Mouse (Mus musculus): ENCODE measurements at regions not wholly inside any gene's neighbourhood (a gene's known extent, or its start where the extent isn't known, plus 50 kb on each side); places are given as distances from the start of the nearest gene placed in this dataset.

DNA sequence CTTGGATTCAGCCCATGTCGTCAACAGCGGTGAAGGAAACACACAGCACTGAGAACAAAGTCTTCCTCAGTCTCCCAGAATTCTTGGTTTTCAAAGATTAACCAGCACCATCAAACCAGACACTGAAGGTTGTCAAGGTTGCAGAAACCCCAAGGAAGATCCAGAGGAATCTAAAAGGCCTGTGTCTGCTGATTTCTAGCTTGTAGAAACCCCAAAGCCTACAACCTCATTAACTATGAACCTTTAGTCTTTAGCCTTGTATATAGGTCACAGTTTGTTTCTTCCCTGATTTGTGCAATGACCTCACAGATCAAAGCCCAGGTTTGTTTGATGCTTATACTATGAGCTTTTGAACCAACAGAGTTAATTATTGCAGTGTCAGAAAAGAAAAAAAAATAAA, 497.1 kb upstream of the Tnp1 start:
- ATAC-seq: no peak
- Histone ChIP-seq H3K4me1 (ENCODE audit: control insufficient read depth, insufficient read depth, low read length) (no peaks in the 10 kb centered on the region), H3K9ac (ENCODE audit: low read depth, low read length) (no peak overlapping the region), H3K4me3 (ENCODE audit: low read depth, low read length) (no peak overlapping the region), H3K27ac (ENCODE audit: low read length) (no peak overlapping the region), H3K4me2 (ENCODE audit: low read length) (no peak overlapping the region), H3K27me3 (ENCODE audit: control insufficient read depth, insufficient read depth, low read depth, low read length) (no peaks in the 10 kb centered on the region), H3K9me3 (replicated peaks; ENCODE audit: control insufficient read depth, low read length, poor library complexity, severe bottlenecking) (no peaks in the 10 kb centered on the region), H3K36me3 (ENCODE audit: control insufficient read depth, insufficient read depth, low read length) (no peaks in the 10 kb centered on the region)
- 94% methylated on average over 2 of the region's 2 CpGs for WGBS

DNA sequence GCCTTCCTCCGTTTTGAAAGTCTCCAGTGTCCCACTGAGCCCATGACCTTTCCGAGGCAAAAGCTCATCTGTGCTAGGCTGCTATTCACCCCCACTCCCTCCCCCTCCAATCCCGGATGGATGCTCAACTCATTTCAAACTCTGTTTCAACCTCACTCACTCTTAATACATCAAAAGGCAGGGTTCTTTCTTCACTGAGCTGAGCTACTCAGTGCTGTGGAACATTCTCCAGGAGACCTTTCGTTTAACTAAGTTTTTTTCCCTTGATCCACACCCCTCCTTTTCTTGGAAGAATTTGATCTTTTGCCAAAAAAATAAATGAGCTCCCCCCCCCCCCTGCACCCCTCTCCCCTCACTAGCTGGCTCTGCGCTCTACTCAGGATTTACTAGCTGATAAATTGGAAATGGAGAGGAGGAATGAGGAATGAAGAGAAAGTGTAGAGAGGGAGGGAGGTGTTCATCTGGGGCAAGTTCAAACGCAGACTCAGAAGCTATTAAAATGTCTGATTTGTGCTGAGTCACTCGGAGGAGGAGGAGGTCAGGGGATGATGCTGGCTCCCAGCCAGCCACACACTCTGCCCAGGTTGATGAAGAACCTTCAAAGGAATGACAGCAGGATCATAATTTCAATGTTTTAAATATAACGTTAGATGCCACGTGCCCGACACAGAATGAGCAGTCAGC, 491.5 kb upstream of the Tnp1 start:
- Histone ChIP-seq H3K9ac (ENCODE audit: low read depth, low read length) (no peak overlapping the region), H3K4me3 (ENCODE audit: low read depth, low read length) (no peak overlapping the region), H3K27me3 (ENCODE audit: control insufficient read depth, insufficient read depth, low read depth, low read length) (no peaks in the 10 kb centered on the region), H3K4me1 (ENCODE audit: control insufficient read depth, insufficient read depth, low read length) (no peaks in the 10 kb centered on the region), H3K36me3 (ENCODE audit: control insufficient read depth, insufficient read depth, low read length) (no peaks in the 10 kb centered on the region), H3K9me3 (replicated peaks; ENCODE audit: control insufficient read depth, low read length, poor library complexity, severe bottlenecking) (no peaks in the 10 kb centered on the region), H3K4me2 (ENCODE audit: low read length) (no peak overlapping the region), H3K27ac (ENCODE audit: low read length) (no peak overlapping the region)
- 59% methylated on average over 10 of the region's 10 CpGs for WGBS
- no peak for ATAC-seq

DNA sequence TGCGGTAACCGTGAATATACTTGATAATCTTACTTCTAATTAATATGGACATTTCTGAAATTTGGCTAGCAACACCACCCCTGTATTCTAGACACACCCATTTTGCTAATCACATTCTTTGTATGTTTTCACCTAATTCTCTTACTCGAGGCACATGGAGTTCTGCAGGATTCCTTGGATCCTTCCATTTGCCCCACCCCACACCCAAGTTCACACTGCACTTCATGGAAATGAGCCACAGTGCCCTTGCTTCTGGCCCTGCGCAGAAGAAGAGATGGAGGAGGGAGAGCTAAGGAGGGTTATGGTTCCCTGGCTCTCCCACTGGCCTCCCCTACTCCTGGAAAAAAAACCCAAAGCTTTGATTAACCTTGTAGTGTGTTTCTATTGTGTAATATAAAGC, 487.9 kb upstream of the Tnp1 start:
- Histone ChIP-seq H3K27ac (ENCODE audit: low read length) (no peak overlapping the region), H3K27me3 (ENCODE audit: control insufficient read depth, insufficient read depth, low read depth, low read length) (no peaks in the 10 kb centered on the region), H3K4me1 (ENCODE audit: control insufficient read depth, insufficient read depth, low read length) (no peaks in the 10 kb centered on the region), H3K9ac (ENCODE audit: low read depth, low read length) (no peak overlapping the region), H3K36me3 (ENCODE audit: control insufficient read depth, insufficient read depth, low read length) (no peaks in the 10 kb centered on the region), H3K4me2 (ENCODE audit: low read length) (no peak overlapping the region), H3K9me3 (replicated peaks; ENCODE audit: control insufficient read depth, low read length, poor library complexity, severe bottlenecking) (no peaks in the 10 kb centered on the region), H3K4me3 (ENCODE audit: low read depth, low read length) (no peak overlapping the region)
- no peak for ATAC-seq
- WGBS: 86% methylated on average over 4 of the region's 4 CpGs

DNA sequence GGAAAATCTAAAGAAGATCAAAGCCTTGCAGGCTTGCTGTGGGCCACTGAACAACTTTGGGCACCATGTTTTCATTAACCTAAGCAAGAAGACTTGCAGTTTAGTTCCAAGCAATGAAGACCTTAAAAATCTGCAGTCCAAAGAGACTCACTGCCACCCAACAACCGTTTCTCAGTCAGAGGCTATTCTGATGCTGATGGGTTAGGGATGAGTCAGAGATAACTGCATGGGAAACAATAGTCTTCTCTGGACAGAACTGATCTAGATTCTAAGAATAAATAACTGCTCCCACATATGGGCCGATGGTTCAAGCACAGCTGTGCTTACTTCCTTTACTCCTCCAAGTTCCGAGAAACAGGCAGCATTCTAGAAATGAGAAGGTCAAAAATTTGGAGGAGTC, 485.0 kb upstream of the Tnp1 start:
- Histone ChIP-seq H3K36me3 (ENCODE audit: control insufficient read depth, insufficient read depth, low read length) (no peaks in the 10 kb centered on the region), H3K9ac (ENCODE audit: low read depth, low read length) (no peak overlapping the region), H3K4me1 (ENCODE audit: control insufficient read depth, insufficient read depth, low read length) (no peaks in the 10 kb centered on the region), H3K9me3 (replicated peaks; ENCODE audit: control insufficient read depth, low read length, poor library complexity, severe bottlenecking) (no peaks in the 10 kb centered on the region), H3K27me3 (ENCODE audit: control insufficient read depth, insufficient read depth, low read depth, low read length) (no peaks in the 10 kb centered on the region), H3K4me3 (ENCODE audit: low read depth, low read length) (no peak overlapping the region), H3K4me2 (ENCODE audit: low read length) (no peak overlapping the region), H3K27ac (ENCODE audit: low read length) (no peak overlapping the region)
- no peak for ATAC-seq
- 53% methylated on average over 3 of the region's 3 CpGs for WGBS

DNA sequence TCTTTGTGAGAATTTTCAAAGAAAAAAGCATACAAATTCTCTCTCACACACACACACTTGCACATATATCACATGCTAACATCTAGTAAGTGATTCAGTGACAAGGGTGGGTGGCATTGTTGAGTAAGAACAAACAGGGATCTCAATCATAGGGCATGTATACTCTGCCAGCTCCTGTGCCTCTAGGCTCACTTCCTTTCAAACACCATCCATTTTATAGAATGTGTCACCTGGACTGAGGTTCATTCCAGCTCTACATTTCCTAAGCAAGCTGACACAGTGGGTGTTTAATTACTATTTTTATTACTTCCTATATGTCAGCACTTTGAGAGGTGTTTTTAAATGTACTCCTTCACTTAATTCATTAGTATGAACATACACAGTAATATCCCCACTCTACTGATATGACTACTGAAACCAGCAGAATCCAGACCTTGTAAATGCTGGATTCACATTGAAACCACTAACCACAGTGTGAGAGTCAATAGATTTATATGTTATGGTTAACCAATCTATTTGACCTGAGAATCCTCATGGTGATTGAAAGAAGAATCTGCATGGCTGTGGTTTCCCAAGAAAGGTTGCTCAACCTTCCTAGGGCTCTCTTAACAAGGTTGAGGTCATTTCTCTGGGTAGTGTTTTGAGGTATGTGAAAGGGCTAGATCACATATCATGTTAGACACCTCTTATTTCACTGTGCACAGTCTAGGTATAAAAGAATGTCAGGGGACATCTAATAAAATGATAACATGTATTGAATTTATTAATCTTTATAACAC, 480.5 kb upstream of the Tnp1 start:
- no peaks in the 10 kb centered on the region for H3K36me3 ChIP-seq (ENCODE audit: control insufficient read depth, insufficient read depth, low read length)
- H3K9ac ChIP-seq (ENCODE audit: low read depth, low read length): no peak overlapping the region
- no peaks in the 10 kb centered on the region for H3K4me1 ChIP-seq (ENCODE audit: control insufficient read depth, insufficient read depth, low read length)
- H3K4me3 ChIP-seq (ENCODE audit: low read depth, low read length): no peak overlapping the region
- ATAC-seq: no peak
- no peak overlapping the region for H3K27ac ChIP-seq (ENCODE audit: low read length)
- H3K4me2 ChIP-seq (ENCODE audit: low read length): no peak overlapping the region
- no peaks in the 10 kb centered on the region for H3K27me3 ChIP-seq (ENCODE audit: control insufficient read depth, insufficient read depth, low read depth, low read length)
- no peaks in the 10 kb centered on the region for H3K9me3 ChIP-seq (replicated peaks; ENCODE audit: control insufficient read depth, low read length, poor library complexity, severe bottlenecking)

DNA sequence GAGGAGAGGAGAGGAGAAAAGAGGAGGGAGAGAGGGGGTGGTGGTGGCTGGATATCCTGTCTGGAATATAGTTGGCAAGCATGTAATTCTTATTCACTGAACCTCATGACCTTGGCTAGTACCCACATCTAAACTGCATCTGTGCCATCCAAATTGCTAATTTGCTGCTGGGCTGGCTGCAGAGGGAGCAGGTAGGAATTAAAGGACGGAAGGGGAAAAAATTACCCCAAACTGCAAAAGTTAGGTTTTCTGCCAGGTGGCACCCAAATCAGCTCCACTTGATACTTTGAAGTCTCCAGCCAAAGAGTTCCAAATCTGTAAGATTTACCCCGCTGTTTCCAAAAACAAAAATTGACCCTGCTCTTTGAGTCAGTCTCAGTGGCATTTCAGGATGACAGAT, 466.2 kb upstream of the Tnp1 start:
- Histone ChIP-seq H3K4me2 (ENCODE audit: low read length) (no peak overlapping the region), H3K9me3 (replicated peaks; ENCODE audit: control insufficient read depth, low read length, poor library complexity, severe bottlenecking) (no peaks in the 10 kb centered on the region), H3K27me3 (ENCODE audit: control insufficient read depth, insufficient read depth, low read depth, low read length) (no peaks in the 10 kb centered on the region), H3K4me1 (ENCODE audit: control insufficient read depth, insufficient read depth, low read length) (no peaks in the 10 kb centered on the region), H3K27ac (ENCODE audit: low read length) (no peak overlapping the region), H3K9ac (ENCODE audit: low read depth, low read length) (no peak overlapping the region), H3K4me3 (ENCODE audit: low read depth, low read length) (no peak overlapping the region), H3K36me3 (ENCODE audit: control insufficient read depth, insufficient read depth, low read length) (no peaks in the 10 kb centered on the region)
- ATAC-seq: no peak
- WGBS: 81% methylated on average over 2 of the region's 2 CpGs

DNA sequence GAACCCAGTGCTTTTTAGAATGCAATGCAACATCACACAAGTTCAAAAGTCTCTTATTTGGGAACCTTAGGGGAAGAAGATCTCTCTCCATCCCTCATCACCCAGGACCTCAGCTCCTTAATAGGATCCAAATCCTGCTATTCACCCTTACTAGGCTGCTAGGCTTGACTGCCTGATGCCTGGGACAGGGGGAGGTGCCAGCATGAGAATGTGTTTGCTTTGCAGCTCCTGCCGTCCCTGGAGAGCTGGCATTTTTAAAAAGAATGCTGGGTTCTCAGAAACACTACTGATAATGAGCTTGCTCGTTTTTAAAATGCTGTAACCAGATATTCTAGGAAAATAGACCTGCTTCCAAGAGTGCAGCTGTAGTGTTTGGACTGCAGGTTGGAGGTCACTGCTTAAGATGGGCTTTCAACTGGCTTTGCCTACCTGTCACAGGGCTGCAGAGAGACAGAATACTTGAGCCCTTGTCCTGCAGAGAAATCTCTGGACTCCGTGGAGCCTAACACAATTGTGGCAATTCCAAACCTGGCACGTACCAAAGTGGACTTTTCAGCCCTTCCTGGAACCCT, 463.7 kb upstream of the Tnp1 start:
- Histone ChIP-seq H3K27me3 (ENCODE audit: control insufficient read depth, insufficient read depth, low read depth, low read length) (no peaks in the 10 kb centered on the region), H3K4me1 (ENCODE audit: control insufficient read depth, insufficient read depth, low read length) (no peaks in the 10 kb centered on the region), H3K9me3 (replicated peaks; ENCODE audit: control insufficient read depth, low read length, poor library complexity, severe bottlenecking) (no peaks in the 10 kb centered on the region), H3K4me2 (ENCODE audit: low read length) (no peak overlapping the region), H3K36me3 (ENCODE audit: control insufficient read depth, insufficient read depth, low read length) (no peaks in the 10 kb centered on the region), H3K27ac (ENCODE audit: low read length) (no peak overlapping the region), H3K9ac (ENCODE audit: low read depth, low read length) (no peak overlapping the region), H3K4me3 (ENCODE audit: low read depth, low read length) (no peak overlapping the region)
- WGBS: 43% methylated on average over 4 of the region's 4 CpGs
- no peak for ATAC-seq

DNA sequence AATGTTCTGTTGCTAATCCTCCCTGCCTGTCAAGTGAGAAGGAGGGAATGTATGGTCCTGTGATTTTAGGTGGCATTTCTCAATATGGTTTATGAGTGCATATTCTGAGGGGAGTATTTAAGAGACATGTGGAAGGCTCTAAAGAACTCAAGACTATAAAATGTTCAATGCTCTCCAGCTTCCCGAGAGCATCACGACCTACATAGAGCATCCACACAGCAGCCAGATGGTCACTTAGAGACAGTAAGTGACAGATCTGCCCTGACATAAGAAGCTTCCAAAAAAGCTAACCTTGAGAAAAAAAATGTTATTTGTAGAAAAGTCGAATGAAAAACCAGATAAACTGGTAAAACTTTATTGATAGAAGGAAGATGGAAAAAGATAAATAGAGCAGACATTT, 444.9 kb upstream of the Tnp1 start:
- no peak overlapping the region for H3K4me2 ChIP-seq (ENCODE audit: low read length)
- ATAC-seq: no peak
- no peak overlapping the region for H3K4me3 ChIP-seq (ENCODE audit: low read depth, low read length)
- 52% methylated on average over 3 of the region's 3 CpGs for WGBS
- H3K27me3 ChIP-seq (ENCODE audit: control insufficient read depth, insufficient read depth, low read depth, low read length): no peaks in the 10 kb centered on the region
- no peak overlapping the region for H3K9ac ChIP-seq (ENCODE audit: low read depth, low read length)
- no peak overlapping the region for H3K27ac ChIP-seq (ENCODE audit: low read length)
- peaks cover 5% of the 10 kb centered on the region; the same call in 1 of the 2 replicates for H3K4me1 ChIP-seq (ENCODE audit: control insufficient read depth, insufficient read depth, low read length)
- no peaks in the 10 kb centered on the region for H3K9me3 ChIP-seq (replicated peaks; ENCODE audit: control insufficient read depth, low read length, poor library complexity, severe bottlenecking)
- no peaks in the 10 kb centered on the region for H3K36me3 ChIP-seq (ENCODE audit: control insufficient read depth, insufficient read depth, low read length)
